Mouse (Mus musculus) CH12.LX (cell line): ENCODE data around the gene Gm20388. TPM values are rescaled to one million over a fixed set of nuclear protein-coding genes. Genes with fewer than 3 reads are reported as not detected.

Experiments
- DNase-seq: peaks from one replicate; pipeline ENCODE4 v3.0.0-alpha.2; 2013; ENCODE audit errors: extremely low read depth
- H3K27ac ChIP-seq: 2 replicates; pipeline ENCODE4 v1.5.1; 2012; ENCODE audit warnings: low read depth, mild to moderate bottlenecking, control low read depth, moderate library complexity; ENCODE audit not compliant: insufficient read depth
- H3K27me3 ChIP-seq: replicated peaks from 2 replicates; pipeline ENCODE3; 2012; ENCODE audit warnings: inconsistent platforms
- H3K36me3 ChIP-seq, 2 experiments: replicated peaks in 1 of 2; 2 replicates each; pipeline versions ENCODE3 to v1.6.1; 2012; ENCODE audit warnings: inconsistent platforms in 1 of 2, low read length in 1 of 2, mild to moderate bottlenecking in 1 of 2, mixed read lengths in 1 of 2, moderate library complexity in 1 of 2; ENCODE audit not compliant: control insufficient read depth in 1 of 2, insufficient read depth in 1 of 2
- H3K4me1 ChIP-seq, 2 experiments: 2 replicates each; pipeline ENCODE4 v1.6.1; 2012; ENCODE audit warnings: inconsistent platforms in 1 of 2, moderate library complexity in 1 of 2; ENCODE audit not compliant: insufficient read depth in 2 of 2, control insufficient read depth in 1 of 2
- H3K4me2 ChIP-seq: 2 replicates; pipeline ENCODE4 v1.6.1; 2012; ENCODE audit warnings: low read depth, mild to moderate bottlenecking, control low read depth; ENCODE audit not compliant: poor library complexity, insufficient read depth, severe bottlenecking
- H3K4me3 ChIP-seq, 3 experiments: fragments of 150-350 bp in 1 of 3; sonication (generic) in 1 of 3; replicated peaks in 1 of 3; 2 replicates each; pipeline versions ENCODE3 to v1.5.1; 2011 to 2012; ENCODE audit warnings: low read depth in 2 of 3, low read length in 2 of 3, mild to moderate bottlenecking in 2 of 3, moderate library complexity in 2 of 3, control low read depth in 1 of 3, improper control_type of control experiment in 1 of 3, inconsistent platforms in 1 of 3, mixed read lengths in 1 of 3; ENCODE audit not compliant: poor library complexity in 1 of 3
- H3K79me2 ChIP-seq: replicated peaks from 2 replicates; pipeline ENCODE4 v1.6.1; 2012; ENCODE audit warnings: mild to moderate bottlenecking, moderate library complexity; ENCODE audit not compliant: control insufficient read depth, poor library complexity, insufficient read depth, severe bottlenecking; ENCODE audit errors: extremely low read depth
- H3K9ac ChIP-seq: 2 replicates; pipeline ENCODE4 v1.6.1; 2012; ENCODE audit warnings: low read depth, mild to moderate bottlenecking, control low read depth, moderate library complexity; ENCODE audit not compliant: insufficient read depth
- H3K9me3 ChIP-seq: replicated peaks from 2 replicates; pipeline ENCODE3; 2012; ENCODE audit warnings: low read length, inconsistent platforms, mixed read lengths
- BHLHE40 ChIP-seq: IDR thresholded peaks from 2 replicates; pipeline ENCODE4 v1.6.1; 2011; ENCODE audit warnings: mild to moderate bottlenecking, low read depth, low read length, improper control_type of control experiment
- CHD1 ChIP-seq: IDR thresholded peaks from 2 replicates; pipeline ENCODE4 v1.6.1; 2012; ENCODE audit warnings: low read depth, low read length, improper control_type of control experiment, inconsistent platforms
- CHD2 ChIP-seq: IDR thresholded peaks from 2 replicates; pipeline ENCODE4 v1.6.1; 2011; ENCODE audit warnings: low read length, improper control_type of control experiment
- CTCF ChIP-seq, 2 experiments: IDR thresholded peaks in 1 of 2; conservative IDR thresholded peaks in 1 of 2; 2 replicates each; pipeline ENCODE4 v1.5.1; 2011 to 2012; ENCODE audit warnings: low read depth in 2 of 2, low read length in 2 of 2, improper control_type of control experiment in 1 of 2, inconsistent platforms in 1 of 2, mild to moderate bottlenecking in 1 of 2, moderate library complexity in 1 of 2
- EP300 ChIP-seq: IDR thresholded peaks from 2 replicates; pipeline ENCODE4 v1.6.1; 2011; ENCODE audit warnings: low read length, improper control_type of control experiment
- ETS1 ChIP-seq: conservative IDR thresholded peaks from 2 replicates; pipeline ENCODE4 v1.6.1; 2012; ENCODE audit warnings: low read depth, mild to moderate bottlenecking, inconsistent platforms, low read length, improper control_type of control experiment, moderate library complexity
- GABPA ChIP-seq: IDR thresholded peaks from 2 replicates; pipeline ENCODE4 v1.6.1; 2012; ENCODE audit warnings: low read depth, low read length, improper control_type of control experiment, inconsistent platforms; ENCODE audit not compliant: insufficient replicate concordance
- JUN ChIP-seq: IDR thresholded peaks from 2 replicates; pipeline ENCODE4 v1.6.1; 2011; ENCODE audit warnings: low read depth, mild to moderate bottlenecking, low read length, improper control_type of control experiment, moderate library complexity; ENCODE audit not compliant: insufficient read depth
- MAFK ChIP-seq: IDR thresholded peaks from 2 replicates; pipeline ENCODE4 v1.6.1; 2011; ENCODE audit warnings: low read length, improper control_type of control experiment; ENCODE audit not compliant: insufficient replicate concordance
- MEF2A ChIP-seq: IDR thresholded peaks from 2 replicates; pipeline ENCODE4 v1.6.1; 2014; ENCODE audit warnings: low read depth, mild to moderate bottlenecking, inconsistent platforms, low read length, improper control_type of control experiment, borderline replicate concordance
- NRF1 ChIP-seq: IDR thresholded peaks from 2 replicates; pipeline ENCODE4 v1.6.1; 2014; ENCODE audit warnings: low read depth, mild to moderate bottlenecking, inconsistent platforms, low read length, improper control_type of control experiment, moderate library complexity
- PAX5 ChIP-seq: IDR thresholded peaks from 2 replicates; pipeline ENCODE4 v1.6.1; 2012; ENCODE audit warnings: low read length, inconsistent platforms, mixed read lengths
- POLR2A ChIP-seq: IDR thresholded peaks from 2 replicates; pipeline ENCODE4 v1.6.1; 2011; ENCODE audit warnings: low read depth, mild to moderate bottlenecking, improper control_type of control experiment, low read length
- POLR2AphosphoS2 ChIP-seq: IDR thresholded peaks from 2 replicates; pipeline ENCODE4 v1.6.1; 2011; ENCODE audit warnings: low read depth, low read length, improper control_type of control experiment
- RAD21 ChIP-seq: IDR thresholded peaks from 2 replicates; pipeline ENCODE4 v1.6.1; 2011; ENCODE audit warnings: low read depth, mild to moderate bottlenecking, low read length, improper control_type of control experiment, moderate library complexity
- SMC3 ChIP-seq: IDR thresholded peaks from 2 replicates; pipeline ENCODE4 v1.6.1; 2011; ENCODE audit warnings: low read depth, low read length, improper control_type of control experiment
- TBP ChIP-seq: conservative IDR thresholded peaks from 2 replicates; pipeline ENCODE4 v1.6.1; 2011; ENCODE audit warnings: low read depth, low read length, improper control_type of control experiment
- TCF12 ChIP-seq: IDR thresholded peaks from 2 replicates; pipeline ENCODE4 v1.6.1; 2014; ENCODE audit warnings: low read depth, mild to moderate bottlenecking, inconsistent platforms, low read length, improper control_type of control experiment
- UBTF ChIP-seq: IDR thresholded peaks from 2 replicates; pipeline ENCODE4 v1.6.1; 2012; ENCODE audit warnings: low read depth, mild to moderate bottlenecking, inconsistent platforms, low read length, improper control_type of control experiment, moderate library complexity
- ZKSCAN1 ChIP-seq: IDR thresholded peaks from 2 replicates; pipeline ENCODE4 v1.6.1; 2012; ENCODE audit warnings: low read depth, inconsistent platforms, low read length, improper control_type of control experiment, borderline replicate concordance
- ZMIZ1 ChIP-seq: IDR thresholded peaks from 2 replicates; pipeline ENCODE4 v1.6.1; 2012; ENCODE audit warnings: low read depth, mild to moderate bottlenecking, inconsistent platforms, low read length, improper control_type of control experiment
- ZNF384 ChIP-seq: IDR thresholded peaks from 2 replicates; pipeline ENCODE4 v1.6.1; 2012; ENCODE audit warnings: low read depth, low read length, improper control_type of control experiment, inconsistent platforms
- dilution Hi-C: fragments of 300-500 bp; cut with MboI; formaldehyde crosslinking; loops from 2 replicates; pipeline ENCODE4 v1.14.3; 2020; ENCODE audit warnings: low sequenced_read_pairs; ENCODE audit not compliant: extremely low pct_unique_long_range_greater_than_20kb, extremely low pct_ligation_motif_present
- in situ Hi-C: fragments of 300-500 bp; cut with MboI; formaldehyde crosslinking; loops from 3 replicates; pipeline ENCODE4 v1.14.3; 2019; ENCODE audit warnings: low sequenced_read_pairs, low pct_ligation_motif_present, low pct_unique_long_range_greater_than_20kb, mixed read lengths
- polyA plus RNA-seq: library from polyadenylated mRNA; unstranded; fragments of >175 nt; gene quantifications from 2 replicates; pipeline ENCODE4 v1.2.1, GENCODE M21; 2012; ENCODE audit warnings: low read depth; ENCODE audit not compliant: insufficient read length
- total RNA-seq, 2 experiments: library from RNA; depleted of rRNA; stranded (reverse); fragments of 300-350 nt in 1 of 2; fragments of >200 nt in 1 of 2; gene quantifications; 2 replicates each; pipeline ENCODE4 v1.2.3; 2012 to 2014

Gm20388 gene
- total and polyA plus RNA-seq, 3 experiments, result 14.8 to 26.3 (median 22.2) TPM

DNA sequence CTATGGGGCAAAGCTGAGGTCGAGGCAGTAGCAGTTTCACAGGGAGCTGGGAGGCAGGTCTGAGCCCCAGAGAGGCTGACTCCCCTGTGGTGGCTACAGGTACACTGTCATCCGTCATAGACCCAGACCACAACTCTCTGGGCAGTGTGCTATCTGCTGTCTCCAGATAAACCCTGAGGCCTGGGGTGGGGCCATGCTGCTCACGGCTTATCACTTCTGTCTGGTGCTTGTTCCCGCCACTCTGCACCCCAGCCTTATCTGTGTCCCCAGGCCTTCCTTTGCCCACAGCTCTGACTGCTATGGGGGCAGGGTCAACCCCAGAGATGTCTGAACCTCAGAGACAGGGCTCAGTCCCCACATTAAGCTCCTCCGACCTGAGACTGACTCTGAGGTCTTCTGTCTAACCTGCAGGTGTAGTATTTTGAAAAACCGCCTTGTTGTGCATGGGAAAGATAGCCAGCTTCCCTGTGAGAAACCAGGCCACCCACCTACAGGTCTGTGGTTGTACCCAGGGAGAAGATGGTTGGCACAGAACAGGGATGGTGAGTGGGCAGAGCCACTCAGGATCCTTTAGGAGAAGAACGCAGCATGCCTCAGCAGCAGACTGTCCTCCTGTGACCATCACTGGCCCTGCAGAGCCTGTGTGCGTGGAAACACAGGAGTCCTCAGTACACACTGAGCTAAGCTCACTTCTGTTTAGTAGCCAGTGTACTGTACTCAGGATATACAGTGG lies 461.2 kb downstream of the Gm20388 start:
- no peaks in the 10 kb centered on the region for H3K36me3 ChIP-seq
- H3K9me3 ChIP-seq, result no peaks in the 10 kb centered on the region
- H3K4me3 ChIP-seq, result no peak overlapping the region
- H3K27me3 ChIP-seq, result no peaks in the 10 kb centered on the region
- TF ChIP-seq MAFK (no peak), UBTF (no peak), JUN (no peak), RAD21 (no peak), POLR2A (no peak), MEF2A (no peak), PAX5 (no peak), CTCF (conservative IDR thresholded peaks at IDR 0.05 in 1 of 2, IDR thresholded peaks at IDR 0.05 in 1 of 2; ENCODE audit: low read depth in 2 of 2, low read length in 2 of 2) (no peak), CHD1 (no peak)
- TF ChIP-seq, all 38 proteins: peak for 0
- Histone ChIP-seq H3K79me2 (no peaks in the 10 kb centered on the region), H3K4me2 (no peak overlapping the region), H3K9ac (no peak overlapping the region), H3K4me1 (peaks cover 25 to 56% of the 10 kb centered on the region in 2 experiments), H3K27ac (no peak overlapping the region)
- DNase-seq, result no peak
- dilution Hi-C loops (no loop called here), in situ Hi-C loops (no loop called here)

GRCm38 (mm10) chr8:120372684-120373083 lies 462.0 kb downstream of the Gm20388 start:
- no peaks in the 10 kb centered on the region for H3K36me3 ChIP-seq
- no peak overlapping the region for H3K4me3 ChIP-seq
- no peak overlapping the region for H3K27ac ChIP-seq
- no peak for TF ChIP-seq SMC3
- TF ChIP-seq EP300, result no peak
- no peak for TF ChIP-seq ZMIZ1
- no peak for TF ChIP-seq GABPA
- no peak for TF ChIP-seq NRF1
- TF ChIP-seq BHLHE40, result no peak
- no peak for TF ChIP-seq MAFK
- no peak for TF ChIP-seq POLR2AphosphoS2
- TF ChIP-seq ETS1, result no peak
- no peak for TF ChIP-seq RAD21
- no peak for TF ChIP-seq ZKSCAN1
- TF ChIP-seq CHD2, result no peak
- TF ChIP-seq TCF12, result no peak
- TF ChIP-seq ZNF384, result no peak
- TF ChIP-seq TBP, result no peak
- TF ChIP-seq CTCF (conservative IDR thresholded peaks at IDR 0.05 in 1 of 2, IDR thresholded peaks at IDR 0.05 in 1 of 2; ENCODE audit: low read depth in 2 of 2, low read length in 2 of 2), result no peak
- in situ Hi-C loops, result no loop called here
- dilution Hi-C loops, result no loop called here
- peaks cover 32 to 59% of the 10 kb centered on the region in 2 experiments for H3K4me1 ChIP-seq
- no peak overlapping the region for H3K4me2 ChIP-seq
- DNase-seq, result no peak
- no peak overlapping the region for H3K9ac ChIP-seq
- H3K9me3 ChIP-seq, result no peaks in the 10 kb centered on the region
- no peaks in the 10 kb centered on the region for H3K27me3 ChIP-seq
- no peaks in the 10 kb centered on the region for H3K79me2 ChIP-seq
